Mouse (Mus musculus): ENCODE data around the gene Fam180a. TPM values are rescaled to one million over a fixed set of nuclear protein-coding genes. Genes with fewer than 3 reads are reported as not detected.

The Fam180a gene
- polyA plus RNA-seq, 1 experiment from 2014 or later: not detected

- 84% methylated on average over 11 of the region's 11 CpGs for WGBS
- H3K27me3 ChIP-seq (replicated peaks; ENCODE audit: low read depth, poor library complexity, severe bottlenecking): no peaks in the 10 kb centered on the region
- no peak overlapping the region for H3K27ac ChIP-seq (replicated peaks)
- no peaks in the 10 kb centered on the region for H3K36me3 ChIP-seq (replicated peaks)
- no peak for DNase-seq (ENCODE audit: low spot score)
- no peaks in the 10 kb centered on the region for H3K9me3 ChIP-seq
- no peaks in the 10 kb centered on the region for H3K4me1 ChIP-seq
- no peak overlapping the region for H3K4me3 ChIP-seq
Observed at GRCm38 (mm10) chr6:35303355-35303900, 22.5 kb downstream of the Fam180a start.

DNA sequence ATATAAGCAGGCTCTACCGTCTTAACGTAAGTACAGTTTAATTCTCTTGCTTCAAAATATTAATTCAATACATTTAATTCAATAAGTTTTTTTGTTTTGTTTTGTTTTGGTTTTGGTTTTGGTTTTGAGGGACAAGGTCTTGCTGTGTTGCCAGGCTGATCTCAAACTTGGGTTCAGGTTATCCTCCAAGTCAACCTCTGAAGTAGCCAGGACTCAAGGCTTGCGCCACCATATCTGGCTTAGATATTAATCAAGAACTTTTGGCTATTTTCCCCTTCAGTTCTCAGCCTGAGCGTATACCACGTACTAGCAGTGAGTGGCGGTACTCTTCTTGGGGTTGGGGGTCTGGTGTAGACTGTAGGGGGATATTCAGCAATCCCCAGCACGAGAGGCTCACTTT is 23.4 kb downstream of the Fam180a start:
- DNase-seq (ENCODE audit: low spot score): no peak
- H3K4me3 ChIP-seq: no peak overlapping the region
- no peaks in the 10 kb centered on the region for H3K27me3 ChIP-seq (replicated peaks; ENCODE audit: low read depth, poor library complexity, severe bottlenecking)
- no peak overlapping the region for H3K27ac ChIP-seq (replicated peaks)
- no peaks in the 10 kb centered on the region for H3K9me3 ChIP-seq
- H3K4me1 ChIP-seq: no peaks in the 10 kb centered on the region
- no peaks in the 10 kb centered on the region for H3K36me3 ChIP-seq (replicated peaks)
- 94% methylated on average over 7 of the region's 7 CpGs for WGBS

DNA sequence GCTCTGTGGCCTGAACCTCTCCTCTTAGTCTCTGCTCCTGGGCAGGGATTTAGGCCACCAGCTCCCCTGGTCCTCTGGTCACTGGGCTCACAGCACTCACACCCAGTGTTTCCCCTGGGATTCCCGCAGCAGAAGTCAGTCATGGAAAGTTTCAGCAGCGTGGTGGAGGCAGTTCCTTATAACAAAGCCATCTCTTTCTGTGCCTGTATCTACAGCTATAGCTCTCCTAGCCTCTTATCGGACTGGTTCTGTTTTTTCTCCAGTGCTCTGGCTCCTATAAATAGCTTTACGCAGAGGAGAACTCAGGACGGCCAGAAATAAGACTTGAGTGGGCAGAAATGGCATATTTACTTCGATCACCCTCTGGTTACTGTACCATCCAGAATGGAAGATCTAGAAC is 27.6 kb downstream of the Fam180a start:
- Histone ChIP-seq H3K4me3 (no peak overlapping the region), H3K9me3 (no peaks in the 10 kb centered on the region), H3K27me3 (replicated peaks; ENCODE audit: low read depth, poor library complexity, severe bottlenecking) (no peaks in the 10 kb centered on the region), H3K4me1 (0 out of 2 replicates have a peak, but pooled peaks cover 4% of the 10 kb centered on the region), H3K36me3 (replicated peaks) (no peaks in the 10 kb centered on the region), H3K27ac (replicated peaks) (no peak overlapping the region)
- WGBS: 87% methylated on average over 6 of the region's 6 CpGs
- no peak for DNase-seq (ENCODE audit: low spot score)

DNA sequence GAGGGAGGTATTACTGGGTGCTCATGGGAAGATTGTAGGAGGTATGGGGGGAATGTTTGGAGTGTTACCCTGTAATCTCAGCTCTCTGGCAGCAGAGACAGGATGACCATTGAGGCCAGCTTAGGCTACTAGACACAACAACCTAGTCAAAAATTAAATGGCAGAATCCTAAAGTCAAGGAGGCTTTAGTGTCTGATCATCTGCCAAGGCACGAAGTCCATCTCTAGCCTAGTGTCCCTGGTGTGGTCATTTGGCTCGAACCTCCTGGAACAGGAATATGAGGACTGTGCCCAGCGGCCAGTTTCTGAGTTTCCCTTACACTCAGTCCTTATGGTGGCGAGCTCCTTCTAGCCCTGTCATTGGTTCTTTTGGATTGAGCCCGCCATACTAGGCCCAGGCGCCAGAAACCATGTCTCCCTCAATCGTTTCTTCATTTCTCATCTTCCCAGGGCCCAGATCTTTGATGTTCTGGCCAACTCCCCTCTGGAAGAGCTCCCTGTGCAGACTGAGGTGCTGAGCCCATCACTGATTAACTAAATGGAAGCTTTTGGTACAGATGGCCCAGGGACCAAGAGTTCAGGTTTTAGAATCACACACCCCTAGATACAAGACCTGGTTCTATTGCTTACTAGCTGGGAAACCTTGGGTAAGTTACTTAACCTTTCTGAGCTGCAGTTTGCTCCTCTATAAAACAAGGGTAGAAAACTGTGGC is 28.3 kb downstream of the Fam180a start:
- H3K4me3 ChIP-seq: no peak overlapping the region
- no peaks in the 10 kb centered on the region for H3K36me3 ChIP-seq (replicated peaks)
- no peak overlapping the region for H3K27ac ChIP-seq (replicated peaks)
- WGBS: 89% methylated on average over 7 of the region's 7 CpGs
- no peaks in the 10 kb centered on the region for H3K27me3 ChIP-seq (replicated peaks; ENCODE audit: low read depth, poor library complexity, severe bottlenecking)
- DNase-seq (ENCODE audit: low spot score): no peak
- H3K9me3 ChIP-seq: no peaks in the 10 kb centered on the region
- H3K4me1 ChIP-seq: 0 out of 2 replicates have a peak, but pooled peaks cover 4% of the 10 kb centered on the region

DNA sequence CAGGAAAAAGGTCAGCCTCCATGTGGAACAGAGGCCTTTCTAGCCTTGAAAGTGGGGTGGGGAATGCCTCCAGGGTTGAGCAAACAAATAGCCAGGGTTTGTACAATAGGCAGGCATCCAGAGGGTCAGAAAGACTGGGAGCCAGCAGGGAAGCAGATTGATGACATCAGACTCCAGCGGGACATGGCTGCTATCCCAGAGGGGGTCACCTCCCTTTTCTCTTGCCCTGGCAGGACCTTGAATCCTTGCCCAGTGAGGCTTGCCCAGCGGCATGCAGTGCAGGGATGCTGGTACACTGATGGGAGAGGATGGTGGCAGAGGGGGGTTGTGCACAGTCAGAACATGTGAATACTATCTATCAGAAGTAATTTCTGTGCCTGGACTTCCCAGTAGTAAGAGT is 28.9 kb downstream of the Fam180a start:
- Histone ChIP-seq H3K27me3 (replicated peaks; ENCODE audit: low read depth, poor library complexity, severe bottlenecking) (no peaks in the 10 kb centered on the region), H3K4me1 (0 out of 2 replicates have a peak, but pooled peaks cover 4% of the 10 kb centered on the region), H3K4me3 (no peak overlapping the region), H3K36me3 (replicated peaks) (no peaks in the 10 kb centered on the region), H3K27ac (replicated peaks) (no peak overlapping the region), H3K9me3 (no peaks in the 10 kb centered on the region)
- 57% methylated on average over 2 of the region's 2 CpGs for WGBS
- no peak for DNase-seq (ENCODE audit: low spot score)

DNA sequence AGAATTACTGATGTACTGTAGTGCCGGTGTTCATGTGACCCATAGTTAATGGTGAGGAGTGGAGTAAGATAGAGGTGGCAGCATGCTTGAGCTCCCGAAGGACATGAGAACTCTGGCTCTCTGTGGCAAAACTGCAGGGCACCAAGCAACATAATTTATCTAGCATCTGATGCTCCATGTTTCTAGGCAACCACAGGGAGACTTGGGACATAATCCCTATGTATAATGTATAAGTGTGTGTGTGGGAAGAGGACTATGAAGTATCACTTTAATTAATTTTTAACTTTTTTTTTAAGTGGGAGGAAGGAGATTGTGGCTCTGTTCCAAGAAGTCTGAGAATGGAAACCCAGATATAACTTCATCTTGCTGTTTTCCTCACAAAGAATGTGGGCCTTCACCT is 31.0 kb downstream of the Fam180a start:
- Histone ChIP-seq H3K36me3 (replicated peaks) (no peaks in the 10 kb centered on the region), H3K9me3 (no peaks in the 10 kb centered on the region), H3K4me3 (no peak overlapping the region), H3K27ac (replicated peaks) (no peak overlapping the region), H3K27me3 (replicated peaks; ENCODE audit: low read depth, poor library complexity, severe bottlenecking) (no peaks in the 10 kb centered on the region), H3K4me1 (0 out of 2 replicates have a peak, but pooled peaks cover 4% of the 10 kb centered on the region)
- 93% methylated on average over 2 of the region's 2 CpGs for WGBS
- DNase-seq (ENCODE audit: low spot score): no peak

- H3K4me3 ChIP-seq: no peak overlapping the region
- H3K27me3 ChIP-seq (replicated peaks; ENCODE audit: low read depth, poor library complexity, severe bottlenecking): no peaks in the 10 kb centered on the region
- no peak overlapping the region for H3K27ac ChIP-seq (replicated peaks)
- no peaks in the 10 kb centered on the region for H3K9me3 ChIP-seq
- no peaks in the 10 kb centered on the region for H3K36me3 ChIP-seq (replicated peaks)
- no peak for DNase-seq (ENCODE audit: low spot score)
- H3K4me1 ChIP-seq: peaks cover 14% of the 10 kb centered on the region
- 92% methylated on average over 8 of the region's 8 CpGs for WGBS
Observed at GRCm38 (mm10) chr6:35289676-35290075, 36.3 kb downstream of the Fam180a start.

DNA sequence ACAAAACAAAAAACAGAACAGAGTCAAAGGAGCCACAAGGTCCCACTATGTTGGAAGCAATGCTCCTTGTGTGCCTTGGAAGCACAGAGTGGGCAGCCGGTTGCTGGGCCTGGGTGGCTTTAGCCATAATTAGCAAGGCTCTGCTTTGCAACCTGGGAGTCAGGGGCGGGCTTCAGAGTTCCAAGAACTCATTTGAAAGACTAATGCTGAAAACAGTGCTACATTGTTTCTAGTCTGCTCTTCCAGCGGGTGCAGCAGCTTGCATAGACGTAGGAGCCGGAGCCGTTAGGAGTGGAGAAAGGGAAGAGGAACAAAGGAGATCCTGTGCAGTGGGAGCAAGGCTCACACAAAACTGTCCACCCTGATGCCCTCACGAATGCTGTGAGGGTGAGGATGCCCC is 37.0 kb downstream of the Fam180a start:
- WGBS: 24% methylated on average over 7 of the region's 7 CpGs
- Histone ChIP-seq H3K4me1 (peaks cover 14% of the 10 kb centered on the region), H3K9me3 (no peaks in the 10 kb centered on the region), H3K36me3 (replicated peaks) (no peaks in the 10 kb centered on the region), H3K4me3 (no peak overlapping the region), H3K27me3 (replicated peaks; ENCODE audit: low read depth, poor library complexity, severe bottlenecking) (no peaks in the 10 kb centered on the region), H3K27ac (replicated peaks) (peak overlapping the region; percentile 57)
- peak; percentile 16 for DNase-seq (ENCODE audit: low spot score)

DNA sequence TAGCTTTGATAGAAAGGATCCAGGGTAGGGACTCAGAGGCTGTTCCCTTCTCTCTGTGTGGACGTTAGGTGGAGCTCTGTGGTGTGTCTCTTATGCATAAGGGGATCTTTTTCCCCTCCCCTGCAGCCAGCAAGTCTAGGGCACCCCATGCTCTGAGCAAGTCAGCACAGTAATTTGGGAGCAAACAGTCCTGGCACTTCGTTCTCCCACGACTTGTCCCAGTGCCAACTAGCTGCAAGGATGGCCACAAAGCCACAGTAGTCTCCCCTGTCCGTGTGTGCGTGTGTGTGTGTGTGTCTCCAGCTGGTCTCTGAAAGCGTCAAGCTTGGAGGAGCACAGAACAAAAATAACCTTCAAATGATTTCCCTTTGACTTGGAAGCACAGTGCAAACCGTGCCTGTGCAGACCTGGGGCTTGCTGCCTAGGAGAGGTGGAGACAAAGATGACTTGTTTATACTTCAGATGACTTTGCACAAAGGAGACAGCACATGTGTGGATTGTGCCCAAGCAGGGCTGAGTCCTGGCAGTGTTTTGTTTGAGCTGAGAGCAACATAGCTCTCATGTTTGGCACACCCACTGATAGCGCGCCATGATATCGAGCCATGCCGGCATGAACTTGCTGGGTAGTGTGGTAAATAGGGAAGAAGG is 37.7 kb downstream of the Fam180a start:
- peak overlapping the region; percentile 57 for H3K27ac ChIP-seq (replicated peaks)

GRCm38 (mm10) chr6:35279306-35279705 is 46.6 kb downstream of the Fam180a start:
- 77% methylated on average over 10 of the region's 10 CpGs for whole genome bisulfite sequencing
- Histone ChIP-seq H3K27ac (replicated peaks) (no peak overlapping the region), H3K4me3 (no peak overlapping the region), H3K4me1 (peaks cover 6% of the 10 kb centered on the region), H3K27me3 (replicated peaks; ENCODE audit: low read depth, poor library complexity, severe bottlenecking) (no peaks in the 10 kb centered on the region), H3K9me3 (no peaks in the 10 kb centered on the region), H3K36me3 (replicated peaks) (no peaks in the 10 kb centered on the region)
- DNase-seq (ENCODE audit: low spot score): no peak

More for the DNA sequence above, 37.7 kb downstream of the Fam180a start:
- 76% methylated on average over 11 of the region's 11 CpGs for WGBS
- Histone ChIP-seq H3K4me3 (no peak overlapping the region), H3K27me3 (replicated peaks; ENCODE audit: low read depth, poor library complexity, severe bottlenecking) (no peaks in the 10 kb centered on the region), H3K4me1 (peaks cover 14% of the 10 kb centered on the region), H3K36me3 (replicated peaks) (no peaks in the 10 kb centered on the region), H3K9me3 (no peaks in the 10 kb centered on the region)
- no peak for DNase-seq (ENCODE audit: low spot score)

GRCm38 (mm10) chr6:35277903-35278587 is 47.9 kb downstream of the Fam180a start:
- peak overlapping the region; percentile 11; the same call in 1 of the 2 replicates for H3K27ac ChIP-seq (replicated peaks)
- no peak for DNase-seq (ENCODE audit: low spot score)
- no peaks in the 10 kb centered on the region for H3K27me3 ChIP-seq (replicated peaks; ENCODE audit: low read depth, poor library complexity, severe bottlenecking)
- 72% methylated on average over 10 of the region's 10 CpGs for WGBS
- H3K4me1 ChIP-seq: peaks cover 6% of the 10 kb centered on the region
- no peaks in the 10 kb centered on the region for H3K9me3 ChIP-seq
- no peak overlapping the region for H3K4me3 ChIP-seq
- H3K36me3 ChIP-seq (replicated peaks): no peaks in the 10 kb centered on the region

DNA sequence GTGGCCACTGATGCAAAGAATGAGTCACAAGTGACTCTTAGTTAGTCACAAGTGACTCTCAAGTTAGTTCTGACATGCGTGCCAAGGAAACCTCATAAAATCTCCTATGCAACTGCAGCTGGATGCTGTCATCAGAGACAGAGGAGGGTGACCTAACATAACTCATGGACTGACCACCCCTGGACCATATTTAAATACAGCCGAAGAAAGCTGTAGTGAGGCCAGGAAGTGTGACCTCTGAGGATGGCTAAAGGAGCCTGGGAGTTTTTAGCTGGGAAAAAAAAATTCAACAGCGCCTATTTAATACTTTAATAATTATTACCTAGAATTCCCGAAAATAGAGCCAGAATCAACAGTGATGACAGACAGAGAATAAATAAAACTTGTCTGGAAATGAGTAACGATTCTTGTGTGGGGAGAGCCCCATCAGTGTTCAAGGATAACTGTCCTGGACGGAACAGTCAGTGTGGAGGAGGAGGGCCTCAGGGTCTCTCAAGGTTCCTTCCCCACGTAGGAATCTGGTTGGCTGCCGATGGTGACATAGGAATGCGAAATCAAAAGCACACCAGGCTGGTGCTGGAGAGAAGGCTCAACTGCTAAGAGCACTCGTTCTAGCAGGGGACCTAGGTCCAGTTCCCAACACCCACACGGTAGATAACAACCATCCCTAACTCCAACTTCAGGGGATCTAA is 52.4 kb downstream of the Fam180a start:
- H3K9me3 ChIP-seq: no peaks in the 10 kb centered on the region; the same call in 1 of the 2 replicates
- 79% methylated on average over 11 of the region's 11 CpGs for WGBS
- no peak for DNase-seq (ENCODE audit: low spot score)
- H3K27ac ChIP-seq (replicated peaks): no peak overlapping the region
- H3K4me3 ChIP-seq: no peak overlapping the region
- peaks cover 6% of the 10 kb centered on the region for H3K4me1 ChIP-seq
- H3K36me3 ChIP-seq (replicated peaks): no peaks in the 10 kb centered on the region
- no peaks in the 10 kb centered on the region for H3K27me3 ChIP-seq (replicated peaks; ENCODE audit: low read depth, poor library complexity, severe bottlenecking)
